Mouse (Mus musculus): ENCODE measurements at regions not wholly inside any gene's neighbourhood (a gene's known extent, or its start where the extent isn't known, plus 50 kb on each side); places are given as distances from the start of the nearest gene placed in this dataset.

GRCm38 (mm10) chr11:64588601-64588989 lies 152.1 kb upstream of the F930015N05Rik start:
- TF ChIP-seq POLR2A (IDR thresholded peaks at IDR 0.05; ENCODE audit: extremely low read depth, insufficient read depth, low read length) (no peak), CTCF (IDR thresholded peaks at IDR 0.05; ENCODE audit: low read depth, low read length) (no peak)
